Mouse (Mus musculus) embryonic fibroblast, embryonic 13.5 days (primary cell): Measurements from ENCODE around the gene Dnaic1. TPM values are rescaled to one million over a fixed set of nuclear protein-coding genes. Genes with fewer than 3 reads are reported as not detected.

ENCODE experiments used
- H3K27ac ChIP-seq: 2 replicates; pipeline ENCODE4 v1.5.1; 2012; ENCODE audit warnings: low read length, control low read depth, inconsistent platforms; ENCODE audit not compliant: insufficient read depth
- H3K4me1 ChIP-seq: 2 replicates; pipeline ENCODE4 v1.6.1; 2011; ENCODE audit warnings: low read length; ENCODE audit not compliant: control insufficient read depth, insufficient read depth
- H3K4me3 ChIP-seq: 2 replicates; pipeline ENCODE4 v1.5.1; 2011; ENCODE audit warnings: mild to moderate bottlenecking, control low read depth, low read length; ENCODE audit not compliant: insufficient read depth
- CTCF ChIP-seq: IDR thresholded peaks from 2 replicates; pipeline ENCODE4 v1.5.1; 2011; ENCODE audit warnings: mild to moderate bottlenecking, control low read depth, low read length, moderate library complexity, borderline replicate concordance; ENCODE audit not compliant: insufficient read depth
- POLR2A ChIP-seq: IDR thresholded peaks from 2 replicates; pipeline ENCODE4 v1.6.1; 2011; ENCODE audit warnings: low read depth, mild to moderate bottlenecking, control low read depth, low read length, moderate library complexity
- polyA plus RNA-seq: library from polyadenylated mRNA; stranded (reverse); fragments of >200 nt; gene quantifications from 2 replicates; pipeline ENCODE4 v1.2.4, GENCODE M21; 2011; ENCODE audit warnings: low read depth; ENCODE audit not compliant: missing spikeins, insufficient read length

Gene Dnaic1
- not detected in 2 replicates for polyA plus RNA-seq

DNA sequence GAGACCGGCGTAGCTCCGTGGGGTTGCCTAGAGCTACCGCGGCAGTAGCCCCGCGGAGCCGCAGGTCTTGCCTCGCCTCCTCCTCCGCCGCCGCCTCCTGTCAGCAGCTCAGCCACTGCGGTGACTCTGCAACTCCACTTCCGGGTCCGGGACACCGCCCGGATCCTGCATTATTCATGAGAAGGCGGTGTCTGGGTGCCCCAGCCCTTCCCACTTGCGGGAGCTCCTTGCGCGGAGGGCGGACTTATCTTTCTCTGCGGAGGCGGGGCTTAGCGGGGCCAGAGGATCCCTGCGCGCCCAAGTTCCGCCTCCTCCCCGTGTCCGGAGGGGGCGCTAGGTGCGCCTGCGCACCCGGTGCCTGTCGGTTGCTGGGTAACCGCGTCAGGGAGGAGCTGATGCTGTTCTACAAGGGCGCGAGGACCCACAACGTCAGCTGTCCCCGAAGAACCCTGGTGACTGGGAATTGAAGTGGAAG, at the start of gene Dnaic1, which contains the start of gene Fam219a:
TSS of gene Dnaic1 (plus strand) at position 365 of the 475 bp plus-strand sequence.
TSS of gene Fam219a (minus strand) at position 128 of the 475 bp plus-strand sequence.
- peak within 1 kb of the TSS; percentile 65 for H3K4me3 ChIP-seq
- H3K4me1 ChIP-seq = 0 out of 2 replicates have a peak, but pooled peaks cover 5% of the 10 kb centered on the region
- no peak within 1 kb of the TSS for H3K27ac ChIP-seq
- peak; percentile 25; the same call in 1 of the 2 replicates for TF ChIP-seq CTCF
- TF ChIP-seq POLR2A = peak; percentile 85

DNA sequence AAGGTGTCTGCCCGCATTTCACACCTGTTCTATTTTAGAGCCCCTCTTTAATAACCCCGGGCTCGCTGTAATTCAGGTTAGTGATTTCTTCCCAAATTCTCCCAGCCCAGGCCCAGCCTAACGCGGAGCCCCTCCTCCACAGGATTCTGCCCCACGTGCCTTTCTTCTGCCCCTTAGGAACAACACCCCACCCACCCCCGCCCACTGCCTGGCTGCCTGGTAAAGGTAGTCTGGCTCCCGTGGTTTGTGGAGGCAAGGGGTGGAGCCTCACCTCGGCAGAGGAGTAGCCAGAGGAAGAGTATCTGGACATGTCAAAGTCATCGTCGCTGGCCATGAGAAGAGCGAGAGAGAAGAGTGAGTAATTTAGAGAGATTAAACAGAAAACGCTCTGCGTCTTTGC, 48.9 kb upstream of the Dnaic1 start:
- TF ChIP-seq POLR2A = no peak
- TF ChIP-seq CTCF = no peak
- no peak overlapping the region for H3K4me3 ChIP-seq
- H3K27ac ChIP-seq = no peak overlapping the region
- no peaks in the 10 kb centered on the region for H3K4me1 ChIP-seq

DNA sequence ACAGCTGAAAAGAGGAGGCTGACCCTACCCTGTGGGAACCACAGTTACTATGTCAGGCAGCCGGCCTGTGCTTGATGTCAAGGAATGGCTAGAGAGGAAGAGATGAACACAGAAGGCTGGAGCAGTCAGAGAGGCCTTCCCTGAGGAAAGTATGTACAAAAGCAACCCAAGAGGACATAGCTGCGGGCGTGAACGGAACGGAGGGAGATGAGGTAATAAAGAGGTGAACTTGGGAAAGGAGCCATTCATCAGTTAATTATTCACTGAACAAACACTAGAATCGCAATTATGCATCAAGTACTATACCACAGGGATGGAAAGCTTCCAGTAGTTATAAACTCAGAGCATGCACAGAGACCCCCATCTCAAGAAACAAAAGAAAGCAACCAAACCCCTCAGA, 47.4 kb upstream of the Dnaic1 start:
- no peak overlapping the region for H3K4me3 ChIP-seq
- no peak overlapping the region for H3K27ac ChIP-seq
- TF ChIP-seq POLR2A (no peak), CTCF (no peak)
- H3K4me1 ChIP-seq = no peaks in the 10 kb centered on the region

DNA sequence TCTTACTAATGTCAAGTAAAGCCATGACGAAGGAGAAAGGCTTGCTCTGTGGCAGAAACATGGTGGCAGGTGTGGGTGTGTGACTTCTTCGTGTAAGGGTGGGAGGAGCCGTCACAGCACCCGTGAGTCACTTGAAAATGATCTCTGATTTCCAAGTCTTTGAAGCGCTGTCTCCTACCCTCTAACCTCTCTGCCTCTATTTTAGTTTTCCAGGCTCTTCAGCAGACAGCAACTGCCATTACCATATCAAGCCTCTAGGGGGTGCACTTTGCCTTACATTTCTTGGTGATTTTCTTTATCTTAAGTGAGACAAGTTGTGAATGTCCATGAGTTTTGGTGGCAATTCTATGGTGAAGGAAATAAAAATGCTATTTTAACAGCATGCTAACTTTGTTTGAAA, 46.8 kb upstream of the Dnaic1 start:
- Histone ChIP-seq H3K4me3 (no peak overlapping the region), H3K4me1 (no peaks in the 10 kb centered on the region)
- no peak for TF ChIP-seq CTCF
- TF ChIP-seq POLR2A = no peak

DNA sequence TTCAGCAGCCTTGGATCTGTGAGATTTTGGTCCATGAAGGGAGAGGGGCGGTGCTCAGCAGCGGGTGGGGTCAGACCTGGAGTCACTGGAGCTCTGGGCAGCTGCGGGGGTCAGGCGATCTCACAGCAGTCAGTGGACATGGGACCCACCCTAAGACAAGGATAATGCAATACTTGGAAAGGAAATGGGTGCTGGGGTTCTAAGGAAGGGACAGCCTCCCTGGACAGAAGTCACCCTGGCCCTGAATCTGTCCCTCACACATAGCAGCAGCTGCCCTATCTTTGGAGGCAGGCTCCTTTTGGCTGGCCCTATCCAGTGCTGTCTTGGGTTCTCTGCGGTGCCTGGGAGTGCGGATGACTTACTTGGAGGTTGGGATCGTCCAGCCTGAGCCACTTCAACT, 45.7 kb upstream of the Dnaic1 start:
- no peak overlapping the region for H3K4me3 ChIP-seq
- no peak overlapping the region for H3K27ac ChIP-seq
- no peaks in the 10 kb centered on the region for H3K4me1 ChIP-seq
- no peak for TF ChIP-seq CTCF

More for the DNA sequence above, 46.8 kb upstream of the Dnaic1 start:
- H3K27ac ChIP-seq = no peak overlapping the region

DNA sequence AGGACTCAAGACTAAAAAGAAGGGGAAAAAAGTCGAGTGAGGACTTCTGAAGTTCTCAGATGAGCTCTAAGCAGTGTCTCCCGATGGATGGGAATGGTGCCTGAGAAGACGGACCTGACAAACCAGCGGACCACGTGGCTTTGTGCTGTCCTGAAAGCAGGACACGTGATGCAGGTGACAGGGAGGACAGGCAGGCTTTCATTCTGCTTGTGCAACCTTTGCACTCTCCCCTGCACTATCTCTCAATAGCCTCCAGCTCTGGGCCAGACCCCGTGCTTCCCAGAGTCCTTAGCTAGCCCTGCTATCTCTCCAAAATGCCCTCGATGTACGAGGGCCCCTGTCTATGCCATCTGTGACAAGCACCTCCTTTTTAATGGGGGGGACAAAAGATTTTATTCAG, 44.7 kb upstream of the Dnaic1 start:
- Histone ChIP-seq H3K27ac (no peak overlapping the region), H3K4me3 (no peak overlapping the region)
- TF ChIP-seq POLR2A (no peak), CTCF (no peak)

DNA sequence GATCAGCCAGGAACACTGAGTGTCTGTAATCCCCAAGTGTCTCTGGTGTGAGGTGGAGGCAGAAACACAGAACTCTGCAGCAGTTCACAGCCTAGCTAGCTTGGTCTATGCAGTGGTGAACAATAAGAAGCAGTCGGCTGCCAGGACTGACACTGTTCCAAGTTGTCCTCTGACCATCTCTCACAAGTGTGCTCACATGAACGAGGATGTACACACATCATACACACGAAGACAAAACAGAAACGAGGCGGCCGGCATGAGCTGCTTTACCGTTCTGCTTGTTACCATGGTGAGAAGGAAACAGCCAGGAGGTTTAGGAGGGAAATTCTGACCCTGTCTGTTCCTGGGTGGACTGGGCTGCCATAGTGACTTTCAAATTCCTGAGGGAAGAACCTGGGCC, 43.0 kb upstream of the Dnaic1 start:
- Histone ChIP-seq H3K27ac (no peak overlapping the region), H3K4me3 (no peak overlapping the region), H3K4me1 (no peaks in the 10 kb centered on the region)
- no peak for TF ChIP-seq POLR2A
- no peak for TF ChIP-seq CTCF

More for the DNA sequence above, 44.7 kb upstream of the Dnaic1 start:
- H3K4me1 ChIP-seq = no peaks in the 10 kb centered on the region

DNA sequence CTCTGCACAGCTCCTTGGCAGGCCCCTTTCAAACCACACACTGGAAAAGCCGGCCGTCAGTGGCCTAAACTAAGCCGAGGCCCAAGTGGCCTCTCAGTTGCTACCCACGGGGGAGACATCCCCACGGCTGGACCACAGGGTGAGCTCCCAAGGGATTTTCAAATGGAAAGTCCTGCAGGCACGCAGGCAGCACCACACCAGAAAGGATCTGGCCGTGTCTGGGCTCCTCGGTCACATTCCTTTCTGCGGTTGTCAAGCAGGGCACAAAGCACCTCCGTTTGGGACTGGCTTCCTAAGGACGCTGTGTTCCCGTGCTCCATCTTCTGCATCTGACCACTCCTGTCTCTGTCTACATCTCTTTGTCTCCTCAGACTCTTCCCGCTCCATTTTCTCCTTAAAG, 42.5 kb upstream of the Dnaic1 start:
- TF ChIP-seq CTCF (no peak), POLR2A (no peak)
- Histone ChIP-seq H3K27ac (no peak overlapping the region), H3K4me1 (no peaks in the 10 kb centered on the region), H3K4me3 (no peak overlapping the region)

DNA sequence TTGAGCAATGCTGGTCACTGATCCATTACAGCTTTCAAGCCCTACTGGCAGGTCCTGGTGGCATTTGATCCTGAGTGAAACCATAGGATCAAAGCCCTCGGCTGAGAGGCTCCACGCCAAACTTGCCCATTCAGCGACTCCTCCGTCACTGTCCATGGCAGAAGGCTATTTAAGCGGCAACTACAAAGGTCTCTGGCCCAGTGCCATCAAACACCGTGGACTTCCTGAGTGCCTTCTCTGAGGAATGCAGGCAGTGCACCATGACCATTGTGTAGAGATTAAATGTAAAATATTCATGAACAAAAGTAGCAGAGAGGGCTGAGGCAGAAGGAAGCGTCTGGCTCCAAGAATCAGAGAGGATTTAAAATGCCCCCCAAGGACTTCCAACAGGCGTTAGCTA, 41.6 kb upstream of the Dnaic1 start:
- TF ChIP-seq POLR2A (no peak), CTCF (no peak)
- H3K4me3 ChIP-seq = no peak overlapping the region
- H3K4me1 ChIP-seq = no peaks in the 10 kb centered on the region
- H3K27ac ChIP-seq = no peak overlapping the region

DNA sequence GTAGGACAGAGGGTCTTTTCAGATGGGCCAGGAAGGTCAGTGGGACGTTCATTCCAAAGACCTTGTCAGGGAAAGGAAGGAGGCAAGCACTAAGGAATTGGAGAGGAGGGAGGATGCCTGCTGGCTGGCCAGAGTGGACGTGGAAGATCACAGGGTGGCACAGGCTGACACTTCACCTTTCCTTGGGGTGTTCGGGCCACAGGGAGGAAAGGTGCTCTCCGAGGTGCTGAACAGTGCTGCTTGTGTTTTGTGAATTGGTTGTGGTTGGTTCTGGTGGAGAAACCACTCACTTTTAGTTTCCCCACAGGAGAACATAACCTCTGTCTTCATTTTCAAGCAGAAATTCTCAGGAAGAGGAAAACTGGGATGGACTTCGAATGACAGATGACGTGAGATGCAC, 37.2 kb upstream of the Dnaic1 start:
- no peak for TF ChIP-seq CTCF
- no peak for TF ChIP-seq POLR2A
- no peak overlapping the region for H3K4me3 ChIP-seq
- H3K27ac ChIP-seq = no peak overlapping the region
- no peaks in the 10 kb centered on the region for H3K4me1 ChIP-seq
